Mouse (Mus musculus) urinary bladder, postnatal 10 days (tissue): ENCODE measurements around the gene Rragd.
"Not testable (repeated sequence)": the region's sequence is repeated elsewhere in the genome, so short reads cannot be mapped to it uniquely, and the experiment has no call there.

Experiments
- DNase-seq: peaks from one replicate; pipeline ENCODE4 v3.0.0; 2022; ENCODE audit warnings: low spot score

The Rragd gene

DNA sequence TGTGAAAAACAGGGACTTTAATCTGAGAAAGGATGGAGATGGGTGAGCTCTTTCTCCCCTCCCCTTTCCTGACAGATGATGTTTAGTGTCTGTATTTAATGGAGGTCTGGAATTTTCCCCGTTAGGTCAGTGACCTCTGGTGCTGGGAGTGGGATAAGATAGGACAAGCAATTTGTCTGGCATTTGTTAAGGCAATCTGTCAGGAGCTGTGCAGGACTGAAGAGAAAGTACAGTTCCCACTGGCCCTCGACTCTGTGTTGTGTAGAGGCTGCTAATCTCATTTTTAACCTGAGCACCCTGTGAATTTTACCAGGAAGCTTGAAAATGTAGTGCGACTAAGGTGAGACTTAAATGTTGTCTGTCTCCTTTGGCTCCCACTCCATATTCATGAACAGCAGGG lies 2.8 kb downstream of the Rragd start:
- no peak for DNase-seq

DNA sequence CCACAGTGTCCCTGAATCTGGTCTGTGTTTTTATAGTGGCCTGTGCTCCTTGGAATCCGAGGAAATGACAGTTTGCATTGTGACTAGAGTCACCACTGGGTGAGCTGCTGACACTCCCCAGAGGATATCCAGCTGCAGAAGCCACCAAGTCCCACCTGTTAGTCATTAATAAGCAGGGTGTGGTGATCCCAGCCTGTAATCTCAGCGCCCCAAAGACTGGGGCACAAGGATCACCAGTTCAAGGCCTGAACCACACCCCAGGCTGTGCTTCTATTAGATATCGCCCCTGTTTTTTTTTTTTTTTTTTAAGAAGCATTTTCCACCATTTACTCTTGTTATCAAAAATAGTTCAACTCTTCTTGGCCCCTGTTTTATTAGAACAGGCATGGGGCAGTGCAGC lies 4.2 kb downstream of the Rragd start:
- no peak for DNase-seq

DNA sequence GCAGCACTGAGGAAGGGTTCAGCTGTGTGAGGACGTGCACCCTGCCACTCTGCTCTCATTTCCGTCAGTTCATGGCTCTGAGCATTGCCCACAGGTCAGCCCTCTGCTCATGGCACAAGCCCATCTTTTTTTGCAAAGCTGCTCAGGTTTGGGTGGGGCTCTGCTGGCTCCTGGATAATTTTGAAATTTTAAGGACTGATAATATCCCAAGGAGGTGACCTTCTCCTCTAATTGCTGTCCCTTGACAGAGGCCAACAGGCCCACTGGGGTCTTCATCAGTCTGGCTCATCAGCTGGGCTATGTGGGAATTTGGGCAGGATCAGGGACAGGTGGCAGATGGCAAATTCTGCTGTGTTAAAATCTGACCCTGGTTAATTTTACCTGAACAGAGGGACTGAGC lies 6.5 kb downstream of the Rragd start:
- no peak for DNase-seq

DNA sequence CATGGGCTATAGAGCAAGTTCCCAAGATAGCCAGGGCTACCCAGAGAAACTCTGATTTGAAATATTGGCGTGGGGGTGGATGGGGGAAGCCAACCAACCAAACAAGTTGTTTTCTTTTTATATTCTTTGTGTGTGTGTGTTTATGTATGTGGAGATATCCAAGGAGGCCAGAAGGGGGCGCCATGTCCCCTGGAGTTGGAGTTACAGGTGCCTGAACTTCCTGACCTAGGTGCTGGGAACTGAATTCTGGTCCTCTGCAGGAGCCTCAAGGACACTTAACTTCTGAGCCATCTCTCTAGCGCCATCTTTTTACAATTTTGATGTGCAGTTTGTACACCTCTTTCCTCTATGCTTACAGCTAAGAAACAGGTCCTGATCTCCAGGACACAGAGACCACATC lies 11.3 kb downstream of the Rragd start:
- no peak for DNase-seq

GRCm38 (mm10) chr4:32996083-32996482 lies 13.2 kb downstream of the Rragd start:
- no peak for DNase-seq

- DNase-seq = no peak
These were observed 14.7 kb downstream of the Rragd start for GRCm38 (mm10) chr4:32997571-32997970.

- no peak for DNase-seq
These were observed 16.2 kb downstream of the Rragd start for GRCm38 (mm10) chr4:32998996-32999395.

GRCm38 (mm10) chr4:33002081-33002480 lies 19.2 kb downstream of the Rragd start:
- no peak for DNase-seq

DNA sequence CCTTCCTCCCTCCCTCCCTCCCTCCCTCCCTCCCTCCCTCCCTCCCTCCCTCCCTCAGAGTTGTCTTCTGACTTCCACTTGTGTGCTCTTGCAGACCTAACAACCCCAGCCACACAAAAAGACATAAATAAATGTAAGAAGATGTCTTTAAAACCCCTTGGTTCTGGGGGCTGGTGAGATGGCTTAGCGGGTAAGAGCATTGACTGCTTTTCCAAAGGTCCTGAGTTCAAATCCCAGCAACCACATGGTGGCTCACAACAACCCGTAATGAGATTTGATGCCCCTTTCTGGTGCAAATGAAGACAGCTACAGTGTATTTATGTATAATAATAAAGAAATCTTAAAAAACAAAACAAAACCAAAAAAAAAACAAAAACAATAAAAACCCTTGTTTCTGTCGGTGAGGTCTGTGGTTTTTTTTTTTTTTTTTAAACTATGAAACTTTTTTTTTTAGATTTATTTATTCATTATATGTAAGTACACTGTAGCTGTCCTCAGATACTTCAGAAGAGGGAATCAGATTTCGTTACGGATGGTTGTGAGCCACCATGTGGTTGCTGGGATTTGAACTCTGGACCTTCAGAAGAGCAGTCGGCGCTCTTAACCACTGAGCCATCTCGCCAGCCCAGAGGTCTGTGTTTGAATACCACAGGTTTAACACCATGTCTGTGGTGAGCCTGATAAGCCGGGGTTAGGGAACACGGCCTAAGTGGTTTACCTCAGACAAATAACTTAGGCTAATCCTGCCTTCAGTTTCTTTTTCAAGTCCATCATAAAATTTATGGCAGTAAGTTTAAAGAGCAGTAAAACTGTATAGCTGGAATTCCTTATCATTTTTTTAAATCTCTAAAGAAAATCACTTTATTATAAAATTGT lies 23.0 kb downstream of the Rragd start:
- DNase-seq = not testable (repeated sequence)

DNA sequence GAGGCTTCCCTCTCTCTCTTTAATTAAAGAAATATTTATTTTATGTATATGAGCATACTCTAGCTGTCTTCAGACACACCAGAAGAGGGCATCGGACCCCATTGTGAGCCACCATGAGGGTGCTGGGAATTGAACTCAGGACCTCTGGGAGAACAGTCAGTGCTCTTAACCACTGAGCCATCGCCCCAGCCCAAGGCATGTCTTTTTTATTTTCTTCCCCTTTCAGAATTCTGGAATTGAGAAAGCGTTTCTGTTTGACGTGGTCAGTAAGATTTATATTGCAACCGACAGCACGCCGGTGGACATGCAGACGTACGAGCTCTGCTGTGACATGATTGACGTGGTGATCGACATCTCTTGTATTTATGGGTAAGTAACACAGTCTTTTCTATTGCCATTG lies 24.0 kb downstream of the Rragd start:
- DNase-seq = no peak

GRCm38 (mm10) chr4:33007443-33008217 lies 24.8 kb downstream of the Rragd start:
- no peak for DNase-seq

GRCm38 (mm10) chr4:33010078-33010477 lies 27.2 kb downstream of the Rragd start:
- no peak for DNase-seq

- no peak for DNase-seq
These were observed 29.6 kb downstream of the Rragd start for GRCm38 (mm10) chr4:33012484-33012883.

DNA sequence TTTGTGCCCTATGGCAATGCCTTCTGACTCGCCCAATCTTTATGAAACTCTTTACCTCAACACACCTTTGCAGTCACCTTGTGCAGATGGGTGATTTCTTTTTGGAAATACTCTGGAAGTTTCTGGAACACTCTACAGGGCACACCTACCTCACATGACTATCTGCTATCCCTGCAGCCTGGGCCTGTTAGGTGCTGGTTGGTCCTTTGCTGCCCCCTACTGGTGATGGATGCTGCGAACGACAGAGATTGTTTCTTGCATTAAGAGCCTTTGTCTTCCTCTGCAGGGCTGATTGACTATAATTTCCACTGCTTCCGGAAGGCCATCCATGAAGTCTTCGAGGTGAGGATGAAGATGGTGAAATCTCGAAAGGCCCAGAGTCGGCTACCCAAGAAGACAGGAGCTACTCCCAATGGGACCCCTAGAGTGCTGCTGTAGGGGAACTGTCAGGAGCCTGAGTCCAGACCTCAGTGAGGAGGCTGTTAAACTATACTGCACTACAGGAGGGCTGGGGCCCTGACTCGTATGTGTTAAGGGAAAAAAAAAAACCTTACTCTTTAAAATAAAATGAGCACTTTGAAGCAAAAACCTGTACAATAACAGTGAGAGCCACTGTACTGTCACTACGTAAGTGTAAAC lies 35.6 kb downstream of the Rragd start:
- DNase-seq = peak; percentile 57

DNA sequence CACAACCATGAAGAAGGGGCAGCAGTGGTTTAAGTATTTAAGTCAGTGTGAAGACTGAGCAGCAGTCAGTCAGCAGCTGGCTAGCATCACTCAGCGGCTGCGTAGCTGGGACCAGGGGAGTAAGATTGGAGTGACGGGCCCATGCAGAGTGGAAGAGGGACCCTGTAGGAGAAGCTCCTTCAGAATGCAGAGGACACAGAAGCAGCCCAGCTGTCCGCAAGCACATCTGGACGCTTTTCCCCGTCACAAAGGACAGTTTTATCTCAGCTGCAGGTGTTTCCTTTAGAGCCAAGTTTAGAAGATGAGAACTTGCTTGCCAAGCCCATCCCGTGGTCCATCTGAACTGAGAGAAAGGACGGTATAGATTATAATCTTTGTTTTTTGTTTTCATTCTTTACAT lies 41.6 kb downstream of the Rragd start:
- DNase-seq = no peak

GRCm38 (mm10) chr4:33029104-33029503 lies 46.3 kb downstream of the Rragd start:
- no peak for DNase-seq

GRCm38 (mm10) chr4:33030264-33031194 lies 47.7 kb downstream of the Rragd start:
- no peak for DNase-seq

GRCm38 (mm10) chr4:33031195-33031960 lies 48.5 kb downstream of the Rragd start, which contains the start of gene Ube2j1:
TSS of gene Ube2j1 (plus strand) at chr4:33031416.
- DNase-seq = peak; percentile 49

DNA sequence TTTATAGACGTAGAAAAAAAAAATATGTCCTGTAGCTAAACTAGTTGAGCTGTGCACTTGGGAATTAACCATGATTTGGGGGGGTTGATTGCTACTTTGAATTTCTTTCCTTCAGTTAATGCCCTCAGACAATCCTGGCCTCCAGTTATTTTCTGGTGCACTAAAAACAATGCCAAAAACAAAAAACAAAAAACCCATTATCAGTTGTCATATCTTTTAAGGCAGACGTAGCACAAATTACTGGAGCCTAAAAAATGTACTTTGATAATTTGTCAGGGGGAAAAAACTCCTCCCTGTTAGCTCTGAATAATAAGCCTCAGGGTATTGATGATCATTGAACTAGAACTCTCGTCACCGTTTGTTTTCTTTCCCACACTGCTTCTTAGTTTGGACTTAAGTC lies 49.2 kb downstream of the Rragd start:
- DNase-seq = no peak

DNA sequence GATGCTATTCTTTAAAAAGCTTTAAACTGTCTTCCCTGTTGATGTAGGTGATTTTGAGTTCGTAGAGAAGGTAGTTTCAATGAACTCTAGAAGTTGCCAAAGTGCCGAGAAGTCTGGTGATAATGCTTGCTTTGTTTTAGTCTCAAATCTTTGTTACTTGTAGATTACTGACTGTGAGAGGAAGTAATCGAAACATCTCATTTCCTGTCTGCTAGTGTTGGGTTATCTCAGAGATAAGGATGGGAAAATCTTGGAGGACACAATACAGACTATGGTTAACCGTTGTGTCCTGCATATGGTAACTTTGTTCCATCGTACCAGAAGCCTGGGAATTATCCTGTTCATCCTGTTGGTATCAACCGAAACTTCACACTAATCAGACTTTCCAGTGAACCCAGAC lies 50.7 kb downstream of the Rragd start:
- no peak for DNase-seq

DNA sequence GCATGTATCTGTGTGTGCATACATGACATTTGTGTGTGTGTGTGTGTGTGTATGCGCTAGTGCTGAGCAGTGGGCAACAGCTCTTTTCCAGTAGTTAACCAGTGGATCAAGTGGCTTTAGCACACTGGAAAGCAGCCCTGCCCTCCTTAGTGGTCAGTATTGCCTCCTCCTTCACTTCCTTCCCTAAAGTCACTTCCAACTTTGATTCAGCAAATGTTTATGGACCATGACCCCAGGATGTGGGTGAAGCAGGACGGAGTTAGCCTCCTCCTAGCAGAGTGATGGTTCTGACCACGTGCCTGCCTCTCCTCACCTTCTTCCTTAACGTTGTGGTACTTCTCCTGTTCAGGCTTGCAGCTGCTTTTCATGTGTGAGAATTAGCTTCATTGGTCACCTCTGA lies 57.0 kb downstream of the Rragd start:
- no peak for DNase-seq
